Mouse (Mus musculus) neural tube, embryonic 11.5 days (tissue): ENCODE data around the gene Brca1. TPM values are rescaled to one million over a fixed set of nuclear protein-coding genes. Genes with fewer than 3 reads are reported as not detected.

Source experiments
- ATAC-seq: fragments of 200-750 bp; cut with Nextera tagmentation; 2 replicates; pipeline ENCODE4 v1.8.0; 2017; ENCODE audit warnings: moderate number of reproducible peaks, mild to moderate bottlenecking, moderate TSS enrichment, moderate library complexity; ENCODE audit not compliant: insufficient read depth, low FRiP score, low TSS enrichment
- DNase-seq: peaks from one replicate; pipeline ENCODE4 v3.0.0-alpha.2; 2015; ENCODE audit warnings: low spot score
- H3K27ac ChIP-seq: fragments of 300-500 bp; sonication (generic); 2 replicates; pipeline ENCODE4 v1.5.1; 2014; ENCODE audit warnings: low read depth, mild to moderate bottlenecking, low read length
- H3K27me3 ChIP-seq: fragments of 300-500 bp; sonication (generic); 2 replicates; pipeline ENCODE4 v1.6.1; 2014; ENCODE audit warnings: mild to moderate bottlenecking, low read length, mixed read lengths; ENCODE audit not compliant: control insufficient read depth, insufficient read depth
- H3K36me3 ChIP-seq: fragments of 300-500 bp; sonication (generic); 2 replicates; pipeline ENCODE4 v1.6.1; 2014; ENCODE audit warnings: mild to moderate bottlenecking, low read length, moderate library complexity, mixed read lengths; ENCODE audit not compliant: control insufficient read depth, insufficient read depth
- H3K4me1 ChIP-seq: fragments of 300-500 bp; sonication (generic); 2 replicates; pipeline ENCODE4 v1.6.1; 2014; ENCODE audit warnings: low read length, mixed read lengths; ENCODE audit not compliant: control insufficient read depth, insufficient read depth
- H3K4me2 ChIP-seq: fragments of 300-500 bp; sonication (generic); 2 replicates; pipeline ENCODE4 v1.6.1; 2014; ENCODE audit warnings: low read depth, mild to moderate bottlenecking, moderate library complexity
- H3K4me3 ChIP-seq: fragments of 300-500 bp; sonication (generic); 2 replicates; pipeline ENCODE4 v1.5.1; 2014; ENCODE audit warnings: low read depth, low read length
- H3K9ac ChIP-seq: fragments of 300-500 bp; sonication (generic); 2 replicates; pipeline ENCODE4 v1.6.1; 2014; ENCODE audit warnings: mild to moderate bottlenecking, low read length
- H3K9me3 ChIP-seq: fragments of 300-500 bp; sonication (generic); 2 replicates; pipeline ENCODE4 v1.6.1; 2016; ENCODE audit warnings: low read length; ENCODE audit not compliant: control insufficient read depth
- WGBS: fragments of 180-500 bp; shearing (Covaris S2); extraction: QIAGEN DNeasy Blood & Tissue Kit; methylation state at CpG from one replicate; pipeline ENCODE4 v1.1.7; 2014; 5-methylcytosine and 5-hydroxymethylcytosine counted together
- polyA plus RNA-seq: library from polyadenylated mRNA; unstranded; fragments of >200 nt; fragmentation: Nextera tagmentation; extraction: Ambion mirVana; gene quantifications from 2 replicates; pipeline ENCODE4 v1.2.1, GENCODE M21; 2014

The Brca1 gene
- polyA plus RNA-seq, 1 experiment from 2014 or later, result 20.3 TPM

DNA sequence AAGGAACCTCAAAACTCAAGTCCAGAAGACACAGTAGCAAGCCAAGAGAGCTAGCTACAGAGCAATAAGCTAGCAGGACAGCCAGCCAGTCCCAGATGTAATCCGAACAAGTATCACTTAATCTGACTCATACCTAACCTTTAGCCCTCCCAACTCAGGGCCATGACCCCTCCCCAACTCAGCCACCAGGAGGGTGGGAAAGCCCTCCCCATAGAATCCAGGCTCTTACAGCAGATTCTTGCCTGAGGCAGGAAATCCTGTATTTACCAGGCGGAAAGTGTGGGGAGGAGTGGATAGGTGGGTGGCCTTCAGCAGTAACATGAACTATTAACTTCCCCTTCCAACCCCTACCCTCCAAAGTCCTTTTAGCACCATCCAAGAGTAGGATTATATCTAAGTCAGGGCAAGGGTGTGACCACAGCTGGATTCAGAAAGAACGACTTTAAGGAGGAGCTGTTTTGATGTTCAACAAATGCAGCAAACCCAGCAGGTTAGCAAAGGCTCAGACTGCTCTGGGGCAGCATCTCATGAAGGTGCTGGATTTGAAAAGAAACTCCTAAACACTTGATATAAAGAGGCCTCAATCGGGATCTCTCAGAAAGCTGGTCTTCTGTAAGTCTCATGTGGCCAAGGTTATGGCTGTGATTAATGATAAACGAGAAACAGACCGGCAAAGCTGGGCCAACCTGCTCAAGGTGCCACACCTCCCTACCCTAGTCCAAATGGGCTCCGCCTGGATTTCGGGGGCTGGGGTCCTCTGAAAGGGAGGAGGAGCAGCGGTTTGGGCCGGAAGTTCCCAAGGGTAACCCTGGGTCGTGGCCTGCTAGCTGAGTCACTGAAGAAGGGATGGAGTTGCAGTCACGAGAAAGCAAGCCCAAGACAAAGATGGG lies 87.3 kb downstream of the Brca1 start, which contains the start of gene Rnd2:
Gene Rnd2 (plus strand): TSS at position 789 of the 890 bp plus-strand sequence.
- WGBS, result 12% methylated on average over 12 of the region's 12 CpGs
- peak within 1 kb of the TSS; percentile 72 for H3K9ac ChIP-seq
- peak; percentile 22 for DNase-seq
- peaks cover 4% of the 10 kb centered on the region; the same call in 1 of the 2 replicates for H3K36me3 ChIP-seq
- no peak for ATAC-seq
- no peaks in the 10 kb centered on the region for H3K27me3 ChIP-seq
- H3K9me3 ChIP-seq, result no peaks in the 10 kb centered on the region
- peak within 1 kb of the TSS; percentile 73 for H3K27ac ChIP-seq
- peak within 1 kb of the TSS; percentile 92 for H3K4me2 ChIP-seq
- H3K4me1 ChIP-seq, result peaks cover 33% of the 10 kb centered on the region
- H3K4me3 ChIP-seq, result peak within 1 kb of the TSS; percentile 83

DNA sequence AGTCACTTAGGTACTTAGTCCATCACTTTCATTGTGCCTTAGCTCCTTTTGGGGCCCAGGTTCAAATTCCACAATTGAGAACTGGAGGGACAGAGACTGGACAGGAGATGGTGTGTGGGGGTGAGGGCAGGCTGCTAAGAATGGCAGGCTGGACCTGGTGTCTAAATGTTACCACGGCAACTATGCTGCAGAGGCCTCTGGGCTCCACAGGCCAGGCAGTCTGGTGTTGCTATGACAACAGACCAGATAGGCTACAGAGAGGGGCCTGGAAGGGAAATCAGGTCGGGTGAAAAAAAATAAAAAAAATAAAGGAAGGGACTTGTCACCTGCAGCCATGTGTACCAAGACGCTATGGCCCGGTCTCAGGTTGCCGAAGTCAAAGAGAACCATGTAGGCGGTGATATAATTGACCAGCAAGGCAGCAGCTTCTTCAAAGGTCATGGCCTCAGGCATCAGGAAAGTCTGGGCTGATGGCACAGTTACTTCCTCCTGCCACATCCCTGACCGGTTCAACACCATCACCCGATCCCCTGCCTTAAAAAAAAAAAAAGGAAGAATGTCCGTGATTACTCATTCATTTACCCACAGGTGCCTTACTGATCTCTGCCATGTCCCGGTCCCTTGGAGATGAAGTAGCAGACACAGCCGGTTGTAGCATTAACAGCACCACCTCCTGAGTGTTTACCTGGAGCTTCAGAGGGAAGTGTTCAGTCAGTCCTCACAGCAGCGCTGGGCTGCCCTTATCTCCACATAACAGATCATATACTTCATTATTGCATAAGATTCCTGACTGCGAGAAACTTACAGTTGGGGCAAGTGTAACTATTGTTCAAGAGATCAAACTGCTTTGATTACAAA lies 88.9 kb downstream of the Brca1 start:
- DNase-seq (peak; percentile 50), ATAC-seq (0 out of 2 replicates have a peak, but pooled peaks have one; percentile 58)
- Histone ChIP-seq H3K27ac (no peak overlapping the region), H3K9me3 (no peaks in the 10 kb centered on the region), H3K4me1 (peaks cover 26% of the 10 kb centered on the region), H3K4me3 (no peak overlapping the region), H3K4me2 (peak overlapping the region; percentile 92), H3K9ac (no peak overlapping the region), H3K27me3 (no peaks in the 10 kb centered on the region), H3K36me3 (peaks cover 4% of the 10 kb centered on the region; the same call in 1 of the 2 replicates)
- 37% methylated on average over 13 of the region's 13 CpGs for WGBS

DNA sequence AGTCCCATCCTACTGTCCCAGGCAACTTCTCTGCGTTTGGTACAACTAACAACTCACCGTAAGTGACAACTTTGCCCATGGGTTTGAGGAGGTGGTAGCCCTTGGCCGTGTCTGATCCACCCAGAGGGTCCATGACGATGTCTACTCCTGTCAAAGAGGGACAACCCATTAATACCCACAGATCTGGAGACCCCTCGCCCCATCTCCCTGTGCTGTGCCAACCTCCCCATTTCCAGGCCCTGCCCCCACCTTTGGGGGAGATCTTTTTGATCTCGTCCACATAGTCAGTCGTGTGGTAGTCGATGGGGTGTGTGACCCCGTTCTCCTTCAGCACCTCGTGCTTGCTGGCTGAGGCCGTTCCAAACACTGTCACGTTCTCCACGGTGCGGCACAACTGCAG lies 89.6 kb downstream of the Brca1 start:
- DNase-seq (no peak), ATAC-seq (no peak)
- Histone ChIP-seq H3K27me3 (no peaks in the 10 kb centered on the region), H3K9ac (no peak overlapping the region), H3K4me1 (peaks cover 26% of the 10 kb centered on the region), H3K4me3 (no peak overlapping the region), H3K9me3 (no peaks in the 10 kb centered on the region), H3K27ac (no peak overlapping the region), H3K4me2 (no peak overlapping the region), H3K36me3 (peaks cover 4% of the 10 kb centered on the region; the same call in 1 of the 2 replicates)
- WGBS, result 80% methylated on average over 14 of the region's 14 CpGs

DNA sequence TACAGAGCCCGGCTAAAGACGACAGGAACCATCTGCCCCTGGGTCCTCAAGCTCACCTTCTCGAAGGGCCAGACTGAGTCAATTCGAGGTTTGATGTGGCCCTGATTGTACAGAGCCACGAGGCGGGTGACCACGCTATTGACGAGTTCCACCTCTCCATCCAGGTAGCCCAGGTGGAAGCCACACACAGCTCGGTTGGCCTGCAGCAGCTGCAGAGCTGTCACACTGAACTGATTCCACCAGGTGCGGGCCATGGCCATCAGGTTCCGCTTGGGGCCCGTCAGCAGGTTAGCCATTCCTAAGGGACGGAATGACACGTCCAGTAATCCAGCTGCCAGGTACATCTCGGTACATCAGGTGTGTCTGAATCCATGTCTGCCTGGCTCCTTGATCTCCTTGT lies 91.4 kb downstream of the Brca1 start:
- H3K36me3 ChIP-seq, result peaks cover 4% of the 10 kb centered on the region; the same call in 1 of the 2 replicates
- H3K4me3 ChIP-seq, result no peak overlapping the region
- ATAC-seq, result no peak
- no peak overlapping the region for H3K27ac ChIP-seq
- no peak overlapping the region for H3K4me2 ChIP-seq
- no peaks in the 10 kb centered on the region for H3K9me3 ChIP-seq
- no peaks in the 10 kb centered on the region for H3K27me3 ChIP-seq
- H3K4me1 ChIP-seq, result peaks cover 26% of the 10 kb centered on the region
- no peak for DNase-seq
- WGBS, result 89% methylated on average over 15 of the region's 15 CpGs
- no peak overlapping the region for H3K9ac ChIP-seq

DNA sequence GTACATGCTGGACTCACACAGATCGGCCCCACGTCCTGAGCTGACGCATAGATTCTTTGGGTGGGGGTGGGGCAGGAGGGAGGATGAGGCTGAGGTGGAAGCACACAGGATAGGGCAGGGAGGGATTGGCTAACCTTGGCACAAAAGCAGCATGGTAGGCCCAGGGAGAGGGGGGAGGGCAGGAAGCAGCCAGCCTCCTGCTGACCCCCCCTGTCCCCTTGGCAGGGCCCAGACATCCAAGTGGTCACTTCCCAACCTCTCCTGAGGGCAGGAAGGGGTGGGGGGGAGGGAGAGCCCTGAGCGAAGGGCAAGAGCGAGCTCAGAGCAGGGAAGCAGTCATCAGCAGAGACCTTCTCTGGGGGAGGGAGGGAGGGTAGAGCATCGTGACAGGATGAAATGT lies 92.0 kb downstream of the Brca1 start:
- H3K4me2 ChIP-seq, result no peak overlapping the region
- H3K4me1 ChIP-seq, result peaks cover 26% of the 10 kb centered on the region
- H3K9me3 ChIP-seq, result no peaks in the 10 kb centered on the region
- DNase-seq, result no peak
- H3K9ac ChIP-seq, result no peak overlapping the region
- 42% methylated on average over 4 of the region's 6 CpGs for WGBS
- H3K4me3 ChIP-seq, result no peak overlapping the region
- no peaks in the 10 kb centered on the region for H3K27me3 ChIP-seq
- H3K27ac ChIP-seq, result no peak overlapping the region
- ATAC-seq, result no peak
- peaks cover 4% of the 10 kb centered on the region; the same call in 1 of the 2 replicates for H3K36me3 ChIP-seq

DNA sequence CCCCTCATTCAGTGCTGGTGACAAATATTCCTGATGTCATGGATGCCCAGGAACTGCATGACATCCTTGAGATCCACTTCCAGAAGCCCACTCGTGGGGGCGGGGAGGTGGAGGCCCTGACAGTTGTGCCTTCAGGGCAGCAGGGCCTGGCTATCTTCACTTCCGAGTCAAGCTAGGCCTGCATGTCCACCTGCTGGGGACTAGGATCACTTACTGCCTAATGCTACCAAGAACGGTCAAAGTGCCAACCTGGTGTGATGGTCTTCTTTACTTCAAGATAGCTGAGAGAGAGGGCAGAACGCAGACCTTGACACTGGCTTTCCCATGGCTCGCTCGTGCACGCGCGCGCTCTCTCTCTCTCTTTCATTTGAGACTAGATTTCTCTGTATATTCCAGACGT lies 93.5 kb downstream of the Brca1 start:
- 81% methylated on average over 12 of the region's 12 CpGs for WGBS
- Histone ChIP-seq H3K9ac (no peak overlapping the region), H3K27me3 (no peaks in the 10 kb centered on the region), H3K36me3 (peaks cover 4% of the 10 kb centered on the region; the same call in 1 of the 2 replicates), H3K9me3 (no peaks in the 10 kb centered on the region), H3K27ac (no peak overlapping the region), H3K4me2 (no peak overlapping the region), H3K4me1 (peaks cover 13% of the 10 kb centered on the region), H3K4me3 (no peak overlapping the region)
- ATAC-seq (no peak), DNase-seq (no peak)

DNA sequence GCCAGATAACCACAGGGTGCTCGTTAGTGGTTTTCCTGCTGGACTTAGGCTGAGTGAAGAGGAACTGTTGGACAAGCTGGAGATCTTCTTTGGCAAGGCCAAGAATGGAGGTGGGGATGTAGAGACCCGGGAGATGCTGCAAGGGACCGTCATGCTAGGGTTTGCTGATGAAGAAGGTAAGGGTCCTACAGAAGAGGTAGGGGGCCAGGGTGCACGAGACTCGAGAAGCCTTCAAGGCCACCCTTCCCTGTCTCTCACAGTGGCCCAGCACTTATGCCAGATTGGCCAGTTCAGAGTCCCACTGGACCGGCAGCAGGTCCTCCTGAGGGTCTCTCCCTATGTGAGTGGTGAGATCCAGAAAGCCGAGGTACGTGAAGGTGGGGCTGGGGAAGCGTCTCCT lies 94.1 kb downstream of the Brca1 start:
- Histone ChIP-seq H3K27me3 (no peaks in the 10 kb centered on the region), H3K27ac (no peak overlapping the region), H3K4me1 (peaks cover 8% of the 10 kb centered on the region), H3K9me3 (no peaks in the 10 kb centered on the region), H3K4me2 (no peak overlapping the region), H3K9ac (no peak overlapping the region), H3K4me3 (no peak overlapping the region), H3K36me3 (peaks cover 4% of the 10 kb centered on the region; the same call in 1 of the 2 replicates)
- WGBS, result 88% methylated on average over 9 of the region's 9 CpGs
- DNase-seq (no peak), ATAC-seq (no peak)

DNA sequence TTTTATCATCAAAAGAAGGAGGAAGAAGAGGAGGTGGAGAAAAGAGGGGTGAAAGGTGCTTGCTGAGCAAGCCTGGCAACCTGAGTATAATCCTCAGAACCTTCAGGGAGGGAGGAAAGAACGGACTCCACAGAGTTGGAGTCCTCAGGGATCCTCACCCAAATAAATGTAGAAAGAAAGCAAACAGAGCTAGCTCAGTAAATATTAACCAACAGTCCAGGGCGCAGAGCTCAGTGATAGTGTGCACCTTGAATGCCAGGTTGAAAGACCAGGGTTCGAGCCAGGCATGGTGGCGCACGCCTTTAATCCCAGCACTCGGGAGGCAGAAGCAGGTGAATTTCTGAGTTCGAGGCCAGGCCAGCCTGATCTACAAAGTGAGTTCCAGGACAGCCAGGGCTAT lies 96.1 kb downstream of the Brca1 start:
- H3K27ac ChIP-seq, result no peak overlapping the region
- WGBS, result 89% methylated on average over 7 of the region's 7 CpGs
- no peak overlapping the region for H3K9ac ChIP-seq
- no peak for ATAC-seq
- H3K27me3 ChIP-seq, result no peaks in the 10 kb centered on the region
- no peak for DNase-seq
- H3K4me1 ChIP-seq, result no peaks in the 10 kb centered on the region
- no peak overlapping the region for H3K4me3 ChIP-seq
- H3K36me3 ChIP-seq, result peaks cover 4% of the 10 kb centered on the region; the same call in 1 of the 2 replicates
- no peak overlapping the region for H3K4me2 ChIP-seq
- no peaks in the 10 kb centered on the region for H3K9me3 ChIP-seq
